Mouse (Mus musculus) cerebellum, adult 11 months (tissue): Measurements from ENCODE around the gene Rps26.

Experiments used
- DNase-seq: peaks from one replicate; pipeline ENCODE4 v3.0.0; 2022

The Rps26 gene

GRCm38 (mm10) chr10:128626311-128627310, at the start of gene Rps26:
Gene Rps26 (minus strand): TSS chr10:128626747.
- DNase-seq: peak; percentile 83

- no peak for DNase-seq
These were observed 48.0 kb upstream of the Rps26 start for GRCm38 (mm10) chr10:128674469-128675008.

- peak; percentile 74 for DNase-seq
These were observed 47.4 kb upstream of the Rps26 start, which contains the start of gene Suox for GRCm38 (mm10) chr10:128673763-128674468. Gene Suox (minus strand): TSS chr10:128674073.

GRCm38 (mm10) chr10:128671148-128671547, 44.6 kb upstream of the Rps26 start:
- no peak for DNase-seq

- peak; percentile 86 for DNase-seq
These were observed 42.5 kb upstream of the Rps26 start for GRCm38 (mm10) chr10:128668790-128669672.

- no peak for DNase-seq
These were observed 39.3 kb upstream of the Rps26 start for GRCm38 (mm10) chr10:128665806-128666205.

GRCm38 (mm10) chr10:128665307-128665706, 38.8 kb upstream of the Rps26 start:
- no peak for DNase-seq

GRCm38 (mm10) chr10:128664808-128665207, 38.3 kb upstream of the Rps26 start:
- DNase-seq: no peak

GRCm38 (mm10) chr10:128663441-128664220, 37.1 kb upstream of the Rps26 start:
- DNase-seq: no peak

- no peak for DNase-seq
These were observed 35.9 kb upstream of the Rps26 start for GRCm38 (mm10) chr10:128662465-128662864.

GRCm38 (mm10) chr10:128659490-128659889, 32.9 kb upstream of the Rps26 start:
- DNase-seq: no peak

- no peak for DNase-seq
These were observed 31.3 kb upstream of the Rps26 start for GRCm38 (mm10) chr10:128657844-128658243.

GRCm38 (mm10) chr10:128656731-128657130, 30.2 kb upstream of the Rps26 start:
- no peak for DNase-seq

- DNase-seq: no peak
These were observed 28.7 kb upstream of the Rps26 start for GRCm38 (mm10) chr10:128655254-128655653.

- DNase-seq: no peak
These were observed 27.3 kb upstream of the Rps26 start for GRCm38 (mm10) chr10:128653866-128654265.

- DNase-seq: peak; percentile 35
These were observed 19.9 kb upstream of the Rps26 start for GRCm38 (mm10) chr10:128646139-128647089.

- DNase-seq: peak; percentile 45
These were observed 18.8 kb upstream of the Rps26 start, which contains the start of gene Ikzf4 for GRCm38 (mm10) chr10:128645111-128646011. Gene Ikzf4 (minus strand): TSS chr10:128645991.

GRCm38 (mm10) chr10:128642749-128643148, 16.2 kb upstream of the Rps26 start:
- no peak for DNase-seq

GRCm38 (mm10) chr10:128641871-128642270, 15.3 kb upstream of the Rps26 start:
- DNase-seq: no peak
